Mouse (Mus musculus) myocyte (in vitro differentiated cells): ENCODE data around the gene Adamts16. TPM values are rescaled to one million over a fixed set of nuclear protein-coding genes. Genes with fewer than 3 reads are reported as not detected.

ENCODE experiments used
- H3K27me3 ChIP-seq: one replicate; pipeline ENCODE4 v1.6.1; 2011; ENCODE audit not compliant: control insufficient read depth, insufficient read depth, insufficient read length
- H3K36me3 ChIP-seq: one replicate; pipeline ENCODE4 v1.6.1; 2011; ENCODE audit not compliant: control insufficient read depth, insufficient read depth
- H3K4me2 ChIP-seq: one replicate; pipeline ENCODE4 v1.6.1; 2011; ENCODE audit warnings: low read depth, control low read depth
- H3K4me3 ChIP-seq: one replicate; pipeline ENCODE4 v1.5.1; 2011; ENCODE audit warnings: mild to moderate bottlenecking, control low read depth, moderate library complexity
- H3K79me2 ChIP-seq: one replicate; pipeline ENCODE4 v1.6.1; 2011; ENCODE audit not compliant: control insufficient read depth, insufficient read depth
- H3ac ChIP-seq: one replicate; pipeline ENCODE4 v1.6.1; 2011; ENCODE audit not compliant: control insufficient read depth, insufficient read length
- CEBPB ChIP-seq: IDR thresholded peaks from 2 replicates; pipeline ENCODE4 v1.6.1; 2011; ENCODE audit warnings: mild to moderate bottlenecking, moderate library complexity; ENCODE audit not compliant: poor library complexity, insufficient read depth, severe bottlenecking
- E2F4 ChIP-seq: IDR thresholded peaks from one replicate; pipeline ENCODE4 v1.6.1; 2011; ENCODE audit warnings: mild to moderate bottlenecking, control low read depth, moderate library complexity; ENCODE audit not compliant: insufficient read depth
- MAX ChIP-seq: IDR thresholded peaks from one replicate; pipeline ENCODE4 v1.6.1; 2011; ENCODE audit warnings: low read depth, mild to moderate bottlenecking, control low read depth
- MYOD1 ChIP-seq, 3 experiments: IDR thresholded peaks; one replicate each; pipeline ENCODE4 v1.6.1; 2011; ENCODE audit warnings: control low read depth in 2 of 3, low read depth in 2 of 3, mild to moderate bottlenecking in 2 of 3, moderate library complexity in 1 of 3; ENCODE audit not compliant: insufficient read length in 2 of 3, control insufficient read depth in 1 of 3
- MYOG ChIP-seq, 3 experiments: IDR thresholded peaks; one replicate each; pipeline ENCODE4 v1.6.1; 2011; ENCODE audit warnings: control low read depth in 2 of 3, low read depth in 2 of 3, mild to moderate bottlenecking in 2 of 3; ENCODE audit not compliant: insufficient read length in 2 of 3, control insufficient read depth in 1 of 3, insufficient read depth in 1 of 3
- POLR2A ChIP-seq: IDR thresholded peaks from one replicate; pipeline ENCODE4 v1.6.1; 2011; ENCODE audit warnings: low read depth, mild to moderate bottlenecking, control low read depth, moderate library complexity; ENCODE audit not compliant: insufficient read length
- POLR2AphosphoS2 ChIP-seq: IDR thresholded peaks from one replicate; pipeline ENCODE4 v1.6.1; 2011; ENCODE audit warnings: low read depth, control low read depth; ENCODE audit not compliant: insufficient read length
- REST ChIP-seq: IDR thresholded peaks from one replicate; pipeline ENCODE4 v1.6.1; 2011; ENCODE audit warnings: mild to moderate bottlenecking, control low read depth, moderate library complexity; ENCODE audit not compliant: insufficient read depth, insufficient read length
- SRF ChIP-seq: IDR thresholded peaks from one replicate; pipeline ENCODE4 v1.6.1; 2011; ENCODE audit warnings: low read depth; ENCODE audit not compliant: control insufficient read depth, insufficient read length
- TCF12 ChIP-seq: IDR thresholded peaks from one replicate; pipeline ENCODE4 v1.6.1; 2011; ENCODE audit warnings: mild to moderate bottlenecking, control low read depth; ENCODE audit not compliant: poor library complexity, insufficient read depth, severe bottlenecking
- TCF3 ChIP-seq: IDR thresholded peaks from one replicate; pipeline ENCODE4 v1.6.1; 2011; ENCODE audit warnings: low read depth, control low read depth; ENCODE audit not compliant: insufficient read length
- USF1 ChIP-seq: IDR thresholded peaks from one replicate; pipeline ENCODE4 v1.6.1; 2011; ENCODE audit warnings: low read depth, mild to moderate bottlenecking, control low read depth, moderate library complexity
- polyA plus RNA-seq: library from polyadenylated mRNA; unstranded; fragments of >200 nt; fragmentation: generic; extraction: Trizol; gene quantifications from one replicate; pipeline ENCODE4 v1.2.1, GENCODE M21; 2012; ENCODE audit warnings: missing spikeins

Gene Adamts16
- polyA plus RNA-seq, 1 experiment: 0.67 TPM

GRCm38 (mm10) chr13:70714081-70714775 is 127.4 kb downstream of the Adamts16 start:
- Histone ChIP-seq H3K27me3 (no peaks in the 10 kb centered on the region), H3ac (no peak overlapping the region), H3K4me3 (no peak overlapping the region), H3K4me2 (no peak overlapping the region), H3K36me3 (no peaks in the 10 kb centered on the region), H3K79me2 (no peaks in the 10 kb centered on the region)
- TF ChIP-seq E2F4 (no peak), TCF3 (no peak), POLR2A (no peak), USF1 (no peak), CEBPB (no peak), MAX (no peak), TCF12 (no peak), MYOG (IDR thresholded peaks at IDR 0.05; ENCODE audit: control insufficient read depth in 1 of 3, insufficient read depth in 1 of 3, insufficient read length in 2 of 3, low read depth in 2 of 3) (no peak), MYOD1 (IDR thresholded peaks at IDR 0.05; ENCODE audit: control insufficient read depth in 1 of 3, insufficient read length in 2 of 3, low read depth in 2 of 3) (no peak), REST (no peak)

- no peak overlapping the region for H3K4me3 ChIP-seq
- TF ChIP-seq TCF12 (no peak), SRF (no peak), POLR2AphosphoS2 (no peak), MYOG (IDR thresholded peaks at IDR 0.05; ENCODE audit: control insufficient read depth in 1 of 3, insufficient read depth in 1 of 3, insufficient read length in 2 of 3, low read depth in 2 of 3) (no peak), TCF3 (no peak), REST (no peak), CEBPB (no peak), POLR2A (no peak), E2F4 (no peak), USF1 (no peak), MAX (no peak), MYOD1 (IDR thresholded peaks at IDR 0.05; ENCODE audit: control insufficient read depth in 1 of 3, insufficient read length in 2 of 3, low read depth in 2 of 3) (no peak)
- H3K27me3 ChIP-seq: no peaks in the 10 kb centered on the region
- no peaks in the 10 kb centered on the region for H3K79me2 ChIP-seq
- no peak overlapping the region for H3ac ChIP-seq
- peak overlapping the region; percentile 35 for H3K4me2 ChIP-seq
- no peaks in the 10 kb centered on the region for H3K36me3 ChIP-seq
Measured at GRCm38 (mm10) chr13:70713331-70713730, 128.3 kb downstream of the Adamts16 start.

- Histone ChIP-seq H3K4me2 (peak overlapping the region; percentile 2), H3K27me3 (no peaks in the 10 kb centered on the region), H3K4me3 (peak overlapping the region; percentile 1), H3K79me2 (no peaks in the 10 kb centered on the region), H3ac (no peak overlapping the region), H3K36me3 (no peaks in the 10 kb centered on the region)
- TF ChIP-seq E2F4 (no peak), MAX (no peak), CEBPB (no peak), TCF12 (no peak), REST (no peak), TCF3 (no peak), SRF (no peak), USF1 (no peak), MYOG (IDR thresholded peaks at IDR 0.05; ENCODE audit: control insufficient read depth in 1 of 3, insufficient read depth in 1 of 3, insufficient read length in 2 of 3, low read depth in 2 of 3) (no peak), MYOD1 (IDR thresholded peaks at IDR 0.05; ENCODE audit: control insufficient read depth in 1 of 3, insufficient read length in 2 of 3, low read depth in 2 of 3) (no peak), POLR2AphosphoS2 (no peak), POLR2A (no peak)
Measured at GRCm38 (mm10) chr13:70707158-70707854, 134.3 kb downstream of the Adamts16 start.

GRCm38 (mm10) chr13:70702904-70703303 is 138.7 kb downstream of the Adamts16 start:
- TF ChIP-seq MYOD1 (IDR thresholded peaks at IDR 0.05; ENCODE audit: control insufficient read depth in 1 of 3, insufficient read length in 2 of 3, low read depth in 2 of 3): peak in 1 of 3 experiments; percentile 26
- TF ChIP-seq SRF: no peak
- no peaks in the 10 kb centered on the region for H3K27me3 ChIP-seq
- peak overlapping the region; percentile 30 for H3K4me2 ChIP-seq
- no peaks in the 10 kb centered on the region for H3K79me2 ChIP-seq
- no peaks in the 10 kb centered on the region for H3K36me3 ChIP-seq
- H3ac ChIP-seq: no peak overlapping the region
- H3K4me3 ChIP-seq: no peak overlapping the region

GRCm38 (mm10) chr13:70698812-70699387 is 142.7 kb downstream of the Adamts16 start:
- H3K79me2 ChIP-seq: no peaks in the 10 kb centered on the region
- H3ac ChIP-seq: no peak overlapping the region
- no peaks in the 10 kb centered on the region for H3K36me3 ChIP-seq
- TF ChIP-seq POLR2AphosphoS2 (no peak), TCF12 (no peak), REST (no peak), CEBPB (no peak), MAX (no peak), POLR2A (no peak), USF1 (no peak), TCF3 (no peak), MYOD1 (IDR thresholded peaks at IDR 0.05; ENCODE audit: control insufficient read depth in 1 of 3, insufficient read length in 2 of 3, low read depth in 2 of 3) (no peak), E2F4 (no peak), MYOG (IDR thresholded peaks at IDR 0.05; ENCODE audit: control insufficient read depth in 1 of 3, insufficient read depth in 1 of 3, insufficient read length in 2 of 3, low read depth in 2 of 3) (no peak), SRF (no peak)
- no peaks in the 10 kb centered on the region for H3K27me3 ChIP-seq
- no peak overlapping the region for H3K4me2 ChIP-seq
- no peak overlapping the region for H3K4me3 ChIP-seq
